Mouse (Mus musculus): ENCODE results near the gene Wipf2. TPM values are rescaled to one million over a fixed set of nuclear protein-coding genes. Genes with fewer than 3 reads are reported as not detected.
"Not testable (repeated sequence)": the region's sequence is repeated elsewhere in the genome, so short reads cannot be mapped to it uniquely, and the experiment has no call there.

Wipf2 gene
- polyA plus RNA-seq, 1 experiment from 2014 or later: 4.1 TPM

DNA sequence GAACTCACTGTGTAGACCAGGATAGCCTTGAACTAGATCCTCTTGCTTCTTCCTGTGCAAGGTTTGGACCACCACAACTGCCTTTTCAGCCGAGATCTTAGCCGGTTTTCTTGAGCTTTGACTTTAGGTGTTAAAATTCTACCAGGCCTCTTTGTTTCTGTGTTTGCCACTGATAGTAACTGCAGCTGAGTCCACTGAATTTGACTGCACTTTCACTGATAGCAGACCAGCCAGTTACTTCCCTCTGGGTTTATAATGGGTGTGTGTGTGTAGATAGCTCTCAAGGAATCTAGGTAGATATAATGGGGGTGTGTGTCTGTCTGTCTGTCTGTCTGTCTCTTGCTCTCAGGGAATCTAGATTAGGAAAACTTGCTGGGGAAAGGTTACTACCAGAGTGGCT, 41.1 kb downstream of the Wipf2 start:
- H3K4me3 ChIP-seq: 0 out of 2 replicates have a peak overlapping the region, but pooled peaks have one; percentile 3
- peak overlapping the region; percentile 90 for H3K27ac ChIP-seq
- WGBS: 52% methylated on average over 2 of the region's 2 CpGs
- peaks cover 70% of the 10 kb centered on the region for H3K4me1 ChIP-seq
- peaks cover 37% of the 10 kb centered on the region for H3K36me3 ChIP-seq
- no peaks in the 10 kb centered on the region for H3K27me3 ChIP-seq (ENCODE audit: insufficient read depth, poor library complexity, severe bottlenecking)
- DNase-seq (ENCODE audit: low spot score): peak; percentile 82
- H3K9me3 ChIP-seq: no peaks in the 10 kb centered on the region

- no peak overlapping the region; the same call in 1 of the 2 replicates for H3K4me3 ChIP-seq
- DNase-seq (ENCODE audit: low spot score): no peak
- H3K4me1 ChIP-seq: peaks cover 72% of the 10 kb centered on the region
- peaks cover 34% of the 10 kb centered on the region for H3K36me3 ChIP-seq
- H3K9me3 ChIP-seq: no peaks in the 10 kb centered on the region
- peak overlapping the region; percentile 90 for H3K27ac ChIP-seq
- WGBS: 41% methylated on average over 7 of the region's 7 CpGs
- H3K27me3 ChIP-seq (ENCODE audit: insufficient read depth, poor library complexity, severe bottlenecking): no peaks in the 10 kb centered on the region
These were observed 41.6 kb downstream of the Wipf2 start for GRCm38 (mm10) chr11:98905033-98905432.

- peaks cover 73% of the 10 kb centered on the region for H3K4me1 ChIP-seq
These were observed 42.1 kb downstream of the Wipf2 start for GRCm38 (mm10) chr11:98905583-98905982.

DNA sequence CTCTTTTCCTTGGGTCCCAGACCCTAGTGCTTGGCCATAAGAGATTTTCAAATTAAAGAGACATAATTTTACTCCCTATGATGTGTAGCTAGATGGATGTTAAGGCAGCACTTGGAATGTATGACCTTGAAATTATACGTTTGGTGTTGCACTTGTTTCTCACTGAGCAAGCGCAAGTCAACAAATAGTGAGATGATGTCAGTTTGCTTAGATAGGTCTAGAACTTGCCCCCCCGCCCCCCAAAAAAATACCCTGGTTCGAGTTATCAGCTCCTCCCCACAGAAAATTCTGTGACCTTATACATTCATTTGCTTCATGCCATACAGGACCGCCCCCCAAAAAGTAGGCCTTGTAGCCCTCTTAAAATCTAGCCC, 43.6 kb downstream of the Wipf2 start:
- Histone ChIP-seq H3K27ac (peak overlapping the region; percentile 83), H3K4me3 (peak overlapping the region; percentile 79), H3K36me3 (peaks cover 36% of the 10 kb centered on the region), H3K27me3 (ENCODE audit: insufficient read depth, poor library complexity, severe bottlenecking) (no peaks in the 10 kb centered on the region), H3K9me3 (no peaks in the 10 kb centered on the region), H3K4me1 (peaks cover 67% of the 10 kb centered on the region)
- WGBS: 55% methylated on average over 5 of the region's 5 CpGs
- no peak for DNase-seq (ENCODE audit: low spot score)

More at GRCm38 (mm10) chr11:98905583-98905982, 42.1 kb downstream of the Wipf2 start:
- Histone ChIP-seq H3K27me3 (ENCODE audit: insufficient read depth, poor library complexity, severe bottlenecking) (no peaks in the 10 kb centered on the region), H3K36me3 (peaks cover 34% of the 10 kb centered on the region), H3K9me3 (no peaks in the 10 kb centered on the region), H3K4me3 (no peak overlapping the region; the same call in 1 of the 2 replicates), H3K27ac (peak overlapping the region; percentile 90)
- 64% methylated on average over 4 of the region's 4 CpGs for whole genome bisulfite sequencing
- no peak for DNase-seq (ENCODE audit: low spot score)

GRCm38 (mm10) chr11:98907437-98908173, 44.2 kb downstream of the Wipf2 start, which contains the start of gene Cdc6:
Cdc6 (plus strand) TSS chr11:98907801.
- DNase-seq (ENCODE audit: low spot score): peak; percentile 99
- peaks cover 62% of the 10 kb centered on the region for H3K4me1 ChIP-seq
- no peaks in the 10 kb centered on the region for H3K27me3 ChIP-seq (ENCODE audit: insufficient read depth, poor library complexity, severe bottlenecking)
- under 1% methylated on average over 49 of the region's 49 CpGs for WGBS
- H3K9me3 ChIP-seq: no peaks in the 10 kb centered on the region
- peak within 1 kb of the TSS; percentile 83 for H3K27ac ChIP-seq
- H3K4me3 ChIP-seq: peak within 1 kb of the TSS; percentile 79
- peaks cover 37% of the 10 kb centered on the region for H3K36me3 ChIP-seq

GRCm38 (mm10) chr11:98909654-98910053, 46.2 kb downstream of the Wipf2 start:
- 41% methylated on average over 6 of the region's 6 CpGs for WGBS
- peak; percentile 83 for DNase-seq (ENCODE audit: low spot score)
- H3K36me3 ChIP-seq: peaks cover 53% of the 10 kb centered on the region
- no peak overlapping the region for H3K27ac ChIP-seq
- H3K4me1 ChIP-seq: peaks cover 43% of the 10 kb centered on the region
- no peaks in the 10 kb centered on the region for H3K9me3 ChIP-seq
- peak overlapping the region; percentile 79 for H3K4me3 ChIP-seq
- H3K27me3 ChIP-seq (ENCODE audit: insufficient read depth, poor library complexity, severe bottlenecking): no peaks in the 10 kb centered on the region

GRCm38 (mm10) chr11:98910415-98910814, 47.0 kb downstream of the Wipf2 start:
- no peak for DNase-seq (ENCODE audit: low spot score)
- Histone ChIP-seq H3K9me3 (no peaks in the 10 kb centered on the region), H3K27ac (no peak overlapping the region), H3K36me3 (peaks cover 57% of the 10 kb centered on the region), H3K4me1 (peaks cover 36% of the 10 kb centered on the region), H3K4me3 (peak overlapping the region; percentile 79; the same call in 1 of the 2 replicates), H3K27me3 (ENCODE audit: insufficient read depth, poor library complexity, severe bottlenecking) (no peaks in the 10 kb centered on the region)
- 76% methylated on average over 11 of the region's 11 CpGs for WGBS

- H3K36me3 ChIP-seq: peaks cover 64% of the 10 kb centered on the region
These were observed 48.1 kb downstream of the Wipf2 start for GRCm38 (mm10) chr11:98911498-98911897.

GRCm38 (mm10) chr11:98914196-98914595, 50.8 kb downstream of the Wipf2 start:
- Histone ChIP-seq H3K27ac (no peak overlapping the region), H3K4me1 (peaks cover 30% of the 10 kb centered on the region), H3K36me3 (peaks cover 90% of the 10 kb centered on the region), H3K4me3 (no peak overlapping the region), H3K27me3 (ENCODE audit: insufficient read depth, poor library complexity, severe bottlenecking) (no peaks in the 10 kb centered on the region), H3K9me3 (no peaks in the 10 kb centered on the region)
- WGBS: 81% methylated on average over 11 of the region's 11 CpGs
- no peak for DNase-seq (ENCODE audit: low spot score)

More at GRCm38 (mm10) chr11:98911498-98911897, 48.1 kb downstream of the Wipf2 start:
- Histone ChIP-seq H3K4me3 (no peak overlapping the region), H3K4me1 (peaks cover 30% of the 10 kb centered on the region), H3K27me3 (ENCODE audit: insufficient read depth, poor library complexity, severe bottlenecking) (no peaks in the 10 kb centered on the region), H3K9me3 (no peaks in the 10 kb centered on the region), H3K27ac (no peak overlapping the region)
- DNase-seq (ENCODE audit: low spot score): no peak
- WGBS: 83% methylated on average over 5 of the region's 5 CpGs

DNA sequence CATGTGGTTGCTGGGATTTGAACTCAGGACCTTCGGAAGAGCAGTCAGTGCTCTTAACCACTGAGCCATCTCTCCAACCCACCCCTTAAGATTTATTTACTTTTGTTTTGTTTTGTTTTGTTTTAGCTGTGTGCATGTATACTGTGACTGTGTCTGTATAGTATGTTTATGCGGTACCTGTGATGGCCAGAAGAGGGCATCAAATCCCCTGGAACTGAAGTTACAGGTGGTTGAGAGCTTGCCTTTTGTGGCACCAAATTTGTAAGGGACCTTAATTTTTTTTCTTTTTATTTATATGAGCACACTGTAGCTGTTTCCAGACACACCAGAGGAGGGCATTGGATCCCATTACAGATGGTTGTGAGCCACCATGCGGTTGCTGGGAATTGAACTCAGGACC, 52.9 kb downstream of the Wipf2 start:
- not testable (repeated sequence) for H3K4me3 ChIP-seq; H3K9me3 ChIP-seq; H3K27ac ChIP-seq; DNase-seq (ENCODE audit: low spot score); H3K27me3 ChIP-seq (ENCODE audit: insufficient read depth, poor library complexity, severe bottlenecking)
- H3K36me3 ChIP-seq: peaks cover 97% of the 10 kb centered on the region
- WGBS: 92% methylated on average over 3 of the region's 3 CpGs
- peaks cover 16% of the 10 kb centered on the region; the same call in 1 of the 2 replicates for H3K4me1 ChIP-seq

DNA sequence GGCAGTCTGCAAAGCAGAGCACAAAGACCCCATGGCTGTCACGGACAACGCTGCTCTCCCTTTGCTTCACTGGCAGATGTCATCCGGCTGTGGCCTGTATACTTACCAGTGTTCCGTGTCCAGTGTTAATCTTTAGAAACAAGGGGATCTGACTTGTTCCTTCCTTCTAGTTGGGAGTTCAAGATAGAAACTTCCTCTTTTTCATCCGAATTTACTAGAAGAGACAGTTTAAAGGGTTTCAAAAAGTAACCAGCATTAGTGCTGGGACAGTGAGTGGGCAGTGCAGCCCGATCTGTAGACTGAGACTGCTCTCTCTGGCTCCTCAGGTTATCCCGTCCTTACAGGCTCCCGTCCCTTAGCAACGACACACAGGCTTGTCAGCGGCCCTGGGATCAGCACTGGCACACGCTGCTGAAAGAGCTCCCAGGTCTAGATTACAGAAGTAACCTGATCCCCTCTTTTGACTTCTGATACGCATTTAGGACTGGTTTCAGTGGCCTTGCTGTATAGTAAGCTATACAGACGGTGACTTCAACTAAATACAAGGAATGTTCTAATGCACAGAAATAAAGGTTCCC, 54.1 kb downstream of the Wipf2 start:
- H3K4me3 ChIP-seq: no peak overlapping the region
- no peak for DNase-seq (ENCODE audit: low spot score)
- peaks cover 21% of the 10 kb centered on the region for H3K4me1 ChIP-seq
- WGBS: 46% methylated on average over 13 of the region's 13 CpGs
- H3K27ac ChIP-seq: no peak overlapping the region; the same call in 1 of the 2 replicates
- H3K36me3 ChIP-seq: peaks cover 96% of the 10 kb centered on the region
- H3K9me3 ChIP-seq: no peaks in the 10 kb centered on the region
- no peaks in the 10 kb centered on the region for H3K27me3 ChIP-seq (ENCODE audit: insufficient read depth, poor library complexity, severe bottlenecking)

GRCm38 (mm10) chr11:98918231-98918630, 54.8 kb downstream of the Wipf2 start:
- no peaks in the 10 kb centered on the region for H3K27me3 ChIP-seq (ENCODE audit: insufficient read depth, poor library complexity, severe bottlenecking)
- peaks cover 27% of the 10 kb centered on the region for H3K4me1 ChIP-seq
- no peak for DNase-seq (ENCODE audit: low spot score)
- peaks cover 92% of the 10 kb centered on the region for H3K36me3 ChIP-seq
- WGBS: 78% methylated on average over 9 of the region's 9 CpGs
- H3K27ac ChIP-seq: no peak overlapping the region
- H3K4me3 ChIP-seq: no peak overlapping the region
- H3K9me3 ChIP-seq: no peaks in the 10 kb centered on the region

DNA sequence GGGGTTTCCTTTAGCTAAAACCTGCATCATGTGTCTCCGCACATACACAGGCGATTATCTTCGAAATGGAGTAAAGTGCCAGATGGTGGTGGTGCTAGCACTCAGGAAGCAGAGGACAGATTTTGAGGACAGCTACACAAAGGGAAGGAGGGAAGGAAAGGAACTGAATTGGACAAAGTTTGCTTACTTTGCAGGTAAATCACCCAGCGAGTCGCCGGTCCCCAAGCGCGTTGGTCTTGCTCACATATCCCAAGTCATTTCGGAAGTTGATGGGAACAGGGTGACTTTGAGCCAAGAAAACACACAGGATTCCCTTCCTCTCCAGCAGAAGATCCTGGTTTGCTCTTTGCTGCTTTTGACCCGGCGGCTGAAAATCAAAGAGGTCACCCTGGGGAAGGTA, 55.6 kb downstream of the Wipf2 start:
- Histone ChIP-seq H3K27ac (no peak overlapping the region), H3K4me3 (no peak overlapping the region), H3K4me1 (peaks cover 32% of the 10 kb centered on the region), H3K27me3 (ENCODE audit: insufficient read depth, poor library complexity, severe bottlenecking) (no peaks in the 10 kb centered on the region), H3K9me3 (no peaks in the 10 kb centered on the region), H3K36me3 (peaks cover 85% of the 10 kb centered on the region)
- DNase-seq (ENCODE audit: low spot score): no peak
- 94% methylated on average over 11 of the region's 11 CpGs for WGBS

All from heart, embryonic 10.5 days (tissue).